Mouse (Mus musculus) T-helper 1 cell (primary cell): ENCODE data around the gene Ank3.

Experiments
- in situ Hi-C: fragments of 300-600 bp; cut with MboI, MseI; formaldehyde crosslinking; loops from one replicate; pipeline ENCODE4 v1.15.1; 2025; ENCODE audit warnings: high pct_unique_total_duplicates

The Ank3 gene

GRCm38 (mm10) chr10:70031942-70032341, 633.4 kb downstream of the Ank3 start:
- in situ Hi-C loops: no loop called here

- in situ Hi-C loops: no loop called here
These were observed 634.4 kb downstream of the Ank3 start for GRCm38 (mm10) chr10:70032982-70033381.

- in situ Hi-C loops: no loop called here
These were observed 635.3 kb downstream of the Ank3 start for GRCm38 (mm10) chr10:70033856-70034255.

- in situ Hi-C loops: no loop called here
These were observed 641.3 kb downstream of the Ank3 start for GRCm38 (mm10) chr10:70039871-70040291.

- in situ Hi-C loops: no loop called here
These were observed 643.0 kb downstream of the Ank3 start for GRCm38 (mm10) chr10:70041562-70041961.

GRCm38 (mm10) chr10:70045722-70046121, 647.1 kb downstream of the Ank3 start:
- in situ Hi-C loops: no loop called here

- in situ Hi-C loops: no loop called here
These were observed 651.2 kb downstream of the Ank3 start for GRCm38 (mm10) chr10:70049771-70050170.

- in situ Hi-C loops: no loop called here
These were observed 656.7 kb downstream of the Ank3 start for GRCm38 (mm10) chr10:70055291-70055690.

GRCm38 (mm10) chr10:70057064-70057463, 658.5 kb downstream of the Ank3 start:
- in situ Hi-C loops: no loop called here

GRCm38 (mm10) chr10:70060021-70060688, 661.6 kb downstream of the Ank3 start:
- in situ Hi-C loops: no loop called here

- in situ Hi-C loops: no loop called here
These were observed 662.1 kb downstream of the Ank3 start for GRCm38 (mm10) chr10:70060689-70061081.

GRCm38 (mm10) chr10:70063881-70064555, 665.4 kb downstream of the Ank3 start:
- in situ Hi-C loops: no loop called here

GRCm38 (mm10) chr10:70065191-70065590, 666.6 kb downstream of the Ank3 start:
- in situ Hi-C loops: no loop called here

- in situ Hi-C loops: no loop called here
These were observed 668.1 kb downstream of the Ank3 start for GRCm38 (mm10) chr10:70066497-70067168.

GRCm38 (mm10) chr10:70067169-70068115, 668.9 kb downstream of the Ank3 start:
- in situ Hi-C loops: no loop called here

GRCm38 (mm10) chr10:70069321-70069720, 670.7 kb downstream of the Ank3 start:
- in situ Hi-C loops: no loop called here

- in situ Hi-C loops: no loop called here
These were observed 672.8 kb downstream of the Ank3 start for GRCm38 (mm10) chr10:70071334-70071733.
